Mouse (Mus musculus) G1E (cell line): ENCODE data around the gene Metap1.

ENCODE experiments used
- CTCF ChIP-seq: IDR thresholded peaks from 2 replicates; pipeline ENCODE4 v1.5.1; 2012; ENCODE audit warnings: low read depth, low read length, inconsistent platforms, mixed read lengths
- GATA1 ChIP-seq: IDR thresholded peaks from 2 replicates; pipeline ENCODE4 v1.6.1; 2012; ENCODE audit warnings: borderline replicate concordance, low read length, inconsistent platforms, mixed read lengths

- TF ChIP-seq CTCF: no peak
- TF ChIP-seq GATA1: no peak
Observed at GRCm38 (mm10) chr3:138452169-138452568, 37.1 kb downstream of the Metap1 start.
